Comparison of ENCODE assay signal across 9 mouse cellular contexts in the genomic region with DNA sequence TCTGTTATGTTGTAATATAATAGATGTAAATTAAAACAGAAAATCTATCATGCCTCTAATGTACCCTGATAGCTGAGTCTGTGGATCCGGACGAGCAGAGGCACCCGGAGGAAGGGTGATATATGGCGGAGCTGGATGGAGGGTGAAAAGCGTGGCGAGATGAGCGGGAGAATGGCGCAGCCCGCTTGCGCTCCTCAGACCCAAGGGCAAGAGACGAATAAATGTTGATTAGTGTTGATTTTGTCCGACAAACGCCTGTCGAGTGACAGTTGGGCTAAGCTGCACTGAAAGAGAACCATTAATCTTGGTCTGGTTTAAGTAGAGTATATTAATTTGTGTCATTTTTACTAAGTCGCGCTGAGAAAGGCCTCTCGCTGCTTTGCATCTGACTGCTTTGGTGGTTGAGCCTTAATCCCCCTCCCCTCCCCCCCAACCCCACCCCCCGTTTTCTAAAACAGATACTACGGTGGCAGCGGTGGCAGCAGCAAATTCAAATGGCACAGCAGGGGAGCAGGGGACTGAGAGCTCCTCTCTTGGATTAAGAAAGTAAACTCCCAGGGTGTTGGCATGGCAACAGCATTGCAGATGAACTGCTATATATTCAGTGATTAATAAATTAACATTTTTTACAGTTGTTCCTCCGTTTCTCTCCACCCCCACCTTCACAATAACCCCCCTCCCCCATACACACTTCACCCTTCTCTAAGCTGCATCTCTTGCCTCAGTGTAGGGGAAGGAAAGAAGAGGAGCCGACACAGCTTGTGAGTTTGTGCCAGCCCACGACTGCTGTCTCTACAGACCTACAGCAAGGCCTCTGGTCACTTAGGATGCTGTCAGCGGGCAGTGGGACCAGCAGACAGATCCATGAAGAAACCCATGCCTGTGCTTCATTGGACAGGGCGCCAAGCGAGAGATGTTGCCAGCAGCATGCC.
A peak's percentile ranks its signal among the peaks of the same experiment; 100 is the strongest.
DNase-seq lines count a peak whose midpoint lies in the region; ATAC-seq and TF ChIP-seq lines count a peak whose summit lies in the region.
"Had no signal": no experiment of that assay in that cellular context is flagged by ENCODE, and none has a peak within 500 bp of the region (broad histone marks: within the 10 kb centered on the region; RNA-seq: fewer than 3 reads in every experiment).

No protein-coding gene starts in this region.

- no peak overlapping the region for H3K9ac ChIP-seq in ES-Bruce4 (ENCODE audit: low read depth, poor library complexity, severe bottlenecking)
- H3K9ac ChIP-seq in forebrain, embryonic 15.5 days (replicated peaks) = peak overlapping the region; percentile 21; the same call in 1 of the 2 replicates

- 1% methylated on average over 26 of the region's 26 CpGs for WGBS in forebrain, embryonic 15.5 days

- ATAC-seq in forebrain, embryonic 15.5 days (replicated peaks) = peak; percentile 68
- no peak for ATAC-seq in erythroid progenitor cell, adult 5-6 weeks (replicated peaks; ENCODE audit: low FRiP score, poor library complexity, severe bottlenecking)

- TF ChIP-seq POLR2A in ES-Bruce4 (IDR thresholded peaks at IDR 0.05; ENCODE audit: insufficient read depth, low read length) = no peak

- H3K4me3 ChIP-seq in E14TG2a.4 (replicated peaks; ENCODE audit: low read length) = peak overlapping the region; percentile 35; the same call in 1 of the 2 replicates
- peak overlapping the region; percentile 3; the same call in 1 of the 2 replicates for H3K4me3 ChIP-seq in ES-Bruce4 (ENCODE audit: low read depth, low read length)
- H3K4me3 ChIP-seq in forebrain, embryonic 15.5 days = peak overlapping the region; percentile 20

- H3K4me2 ChIP-seq in forebrain, embryonic 15.5 days (replicated peaks) = peak overlapping the region; percentile 47

- H3K4me1 ChIP-seq in E14TG2a.4 (replicated peaks; ENCODE audit: low read depth, low read length) = peaks cover 41% of the 10 kb centered on the region
- H3K4me1 ChIP-seq in ES-Bruce4 (ENCODE audit: control insufficient read depth, insufficient read depth, low read length) = no peaks in the 10 kb centered on the region
- peaks cover 85% of the 10 kb centered on the region for H3K4me1 ChIP-seq in forebrain, embryonic 15.5 days

- TF ChIP-seq CTCF in E14TG2a.4 (conservative IDR thresholded peaks at IDR 0.05; ENCODE audit: low read length) = no peak
- TF ChIP-seq CTCF in ES-Bruce4 (IDR thresholded peaks at IDR 0.05; ENCODE audit: low read depth, low read length) = no peak

- H3K27me3 ChIP-seq in E14TG2a.4 (ENCODE audit: insufficient read depth, low read length) (peaks cover 8% of the 10 kb centered on the region), ES-Bruce4 (ENCODE audit: control insufficient read depth, insufficient read depth, low read length, poor library complexity, severe bottlenecking) (no peaks in the 10 kb centered on the region)
- no peaks in the 10 kb centered on the region for H3K27me3 ChIP-seq in forebrain, embryonic 15.5 days

- no peak for TF ChIP-seq EP300 in ES-Bruce4 (IDR thresholded peaks at IDR 0.05; ENCODE audit: insufficient read depth, low read depth, low read length)

- H3K27ac ChIP-seq in ES-Bruce4 (ENCODE audit: insufficient read depth, low read length) = no peak overlapping the region
- H3K27ac ChIP-seq in forebrain, embryonic 15.5 days (replicated peaks) = peak overlapping the region; percentile 91

- H3K36me3 ChIP-seq in E14TG2a.4 (ENCODE audit: insufficient read depth, low read length) (no peaks in the 10 kb centered on the region), ES-Bruce4 (ENCODE audit: control insufficient read depth, insufficient read depth, low read length, poor library complexity, severe bottlenecking) (no peaks in the 10 kb centered on the region)
- no peaks in the 10 kb centered on the region for H3K36me3 ChIP-seq in forebrain, embryonic 15.5 days

- peak; percentile 78 for DNase-seq in mesoderm, embryonic 11.5 days (ENCODE audit: low read depth, low spot score)
- no peak for DNase-seq in adrenal gland, adult 18-20 months (ENCODE audit: low spot score in 2 of 2)
- DNase-seq in right cerebral cortex, postnatal 14 days = no peak
- DNase-seq: adrenal gland, adult 2 months; gastrocnemius, postnatal 10 days had no signal

- H3K9me3 ChIP-seq in E14TG2a.4 (ENCODE audit: low read length) = no peaks in the 10 kb centered on the region
- no peaks in the 10 kb centered on the region for H3K9me3 ChIP-seq in ES-Bruce4 (replicated peaks; ENCODE audit: control insufficient read depth, insufficient read depth, low read length, poor library complexity, severe bottlenecking)
- H3K9me3 ChIP-seq in forebrain, embryonic 15.5 days = no peaks in the 10 kb centered on the region
